ENCODE assay signal across 8 mouse cellular contexts in the genomic region with DNA sequence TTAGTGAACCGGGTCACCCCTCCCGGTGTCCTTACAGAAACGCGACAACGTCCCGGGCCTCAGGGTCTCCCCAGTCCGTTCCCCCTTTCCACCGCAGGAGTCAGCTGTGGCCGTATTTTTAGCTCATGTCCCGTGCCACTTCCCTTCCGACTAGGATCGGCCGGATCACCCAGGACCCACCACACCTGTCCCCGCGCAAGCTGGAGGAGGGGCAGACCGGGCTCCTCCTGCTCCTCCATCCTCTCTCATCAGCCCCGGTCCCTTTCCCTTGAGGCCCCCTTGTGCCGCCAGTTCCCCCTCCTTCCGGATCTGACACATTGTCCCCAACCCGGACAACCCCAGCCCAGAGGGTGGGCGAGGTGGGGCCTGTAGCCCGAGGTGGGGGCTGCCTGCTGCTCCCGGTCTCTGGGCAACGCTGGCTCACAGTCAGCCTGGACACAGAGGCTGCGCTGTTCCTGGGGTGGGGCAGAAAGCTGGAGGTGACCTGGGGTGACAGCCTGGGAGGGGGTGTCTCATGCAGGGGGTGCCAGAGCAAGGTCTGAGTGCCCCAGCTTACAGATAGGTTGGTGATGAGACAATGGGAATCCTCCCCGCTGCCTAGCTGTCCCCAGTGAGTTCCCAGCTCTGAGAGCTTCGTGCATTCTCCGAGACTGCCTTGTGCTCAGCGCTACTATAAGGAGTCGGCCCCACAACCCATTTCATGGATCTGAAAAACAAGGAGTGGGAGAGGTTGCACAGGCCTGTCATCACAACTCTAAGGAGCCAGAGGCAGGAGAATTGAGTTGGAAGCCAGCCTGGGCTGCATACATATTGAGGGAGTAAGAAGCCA. TPM values are rescaled to one million over a fixed set of nuclear protein-coding genes. Genes with fewer than 3 reads are reported as not detected.
DNase-seq lines count a peak whose midpoint lies in the region; ATAC-seq lines count a peak whose summit lies in the region.

No protein-coding gene starts in this region.

- H3K9ac ChIP-seq in lung, embryonic 16.5 days (ENCODE audit: low read length): no peak overlapping the region
- H3K9ac ChIP-seq in forebrain, embryonic 13.5 days: peak overlapping the region; percentile 52
- no peak overlapping the region; the same call in 1 of the 2 replicates for H3K9ac ChIP-seq in limb, embryonic 11.5 days (ENCODE audit: low read length)

- H3K4me1 ChIP-seq in lung, embryonic 16.5 days (replicated peaks; ENCODE audit: control insufficient read depth, insufficient read depth, low read length): peaks cover 5% of the 10 kb centered on the region; the same call in 1 of the 2 replicates
- H3K4me1 ChIP-seq in forebrain, embryonic 13.5 days: peaks cover 21% of the 10 kb centered on the region
- peaks cover 7% of the 10 kb centered on the region; the same call in 1 of the 2 replicates for H3K4me1 ChIP-seq in limb, embryonic 11.5 days (ENCODE audit: control insufficient read depth, insufficient read depth, low read length)

- peaks cover 41% of the 10 kb centered on the region for H3K27me3 ChIP-seq in lung, embryonic 16.5 days (ENCODE audit: control insufficient read depth, insufficient read depth, low read depth, low read length)
- H3K27me3 ChIP-seq in forebrain, embryonic 13.5 days: peaks cover 81% of the 10 kb centered on the region
- H3K27me3 ChIP-seq in limb, embryonic 11.5 days (ENCODE audit: control insufficient read depth, insufficient read depth, low read length): peaks cover 53% of the 10 kb centered on the region

- H3K4me3 ChIP-seq in lung, embryonic 16.5 days (ENCODE audit: low read length): peak overlapping the region; percentile 31
- peak overlapping the region; percentile 28 for H3K4me3 ChIP-seq in forebrain, embryonic 13.5 days
- peak overlapping the region; percentile 9; the same call in 1 of the 2 replicates for H3K4me3 ChIP-seq in limb, embryonic 11.5 days (ENCODE audit: low read depth, low read length)

- H3K36me3 ChIP-seq in lung, embryonic 16.5 days (ENCODE audit: control insufficient read depth, insufficient read depth, low read length): no peaks in the 10 kb centered on the region
- no peaks in the 10 kb centered on the region for H3K36me3 ChIP-seq in forebrain, embryonic 13.5 days (ENCODE audit: poor library complexity, severe bottlenecking)
- no peaks in the 10 kb centered on the region for H3K36me3 ChIP-seq in limb, embryonic 11.5 days (ENCODE audit: control insufficient read depth, insufficient read depth, low read length)

- no peak overlapping the region for H3K27ac ChIP-seq in lung, embryonic 16.5 days (ENCODE audit: low read length)
- no peak overlapping the region for H3K27ac ChIP-seq in forebrain, embryonic 13.5 days
- no peak overlapping the region for H3K27ac ChIP-seq in limb, embryonic 11.5 days (replicated peaks; ENCODE audit: low read depth, low read length)

- no peak for DNase-seq in lung, postnatal 4 days
- DNase-seq in limb, embryonic 11.5 days (ENCODE audit: low spot score): no peak
- peak; percentile 28 for DNase-seq in retina, embryonic 14.5 days (ENCODE audit: low spot score)
- DNase-seq in yolk sac, embryonic 10.5 days (ENCODE audit: low spot score): no peak
- no peak for DNase-seq in layer of hippocampus, adult 18-20 months (ENCODE audit: low spot score in 2 of 2)
- no peak for DNase-seq in kidney, adult 18-20 months

- 1% methylated on average over 30 of the region's 30 CpGs for WGBS in lung, embryonic 16.5 days
- 1% methylated on average over 30 of the region's 30 CpGs for WGBS in forebrain, embryonic 13.5 days
- WGBS in limb, embryonic 11.5 days: under 1% methylated on average over 28 of the region's 30 CpGs

- ATAC-seq in lung, embryonic 16.5 days (ENCODE audit: low read depth): no peak
- ATAC-seq in forebrain, embryonic 13.5 days: peak; percentile 39
- no peak for ATAC-seq in limb, embryonic 11.5 days (ENCODE audit: insufficient number of reproducible peaks, low FRiP score, low TSS enrichment, low read depth)

- H3K9me3 ChIP-seq in lung, embryonic 16.5 days (ENCODE audit: control insufficient read depth, low read length): no peaks in the 10 kb centered on the region
- no peaks in the 10 kb centered on the region for H3K9me3 ChIP-seq in forebrain, embryonic 13.5 days (replicated peaks)
- no peaks in the 10 kb centered on the region for H3K9me3 ChIP-seq in limb, embryonic 11.5 days (ENCODE audit: control insufficient read depth, low read length)

- peak overlapping the region; percentile 39 for H3K4me2 ChIP-seq in lung, embryonic 16.5 days (ENCODE audit: low read depth, low read length)
- H3K4me2 ChIP-seq in forebrain, embryonic 13.5 days: peak overlapping the region; percentile 56
- H3K4me2 ChIP-seq in limb, embryonic 11.5 days (ENCODE audit: low read depth, severe bottlenecking): peak overlapping the region; percentile 26

RNA-seq across cellular contexts. Expression of gene Sema6b, which starts 8.9 kb away (rescaled TPM):
- polyA plus RNA-seq in lung, embryonic 16.5 days (2015; fragmentation: Nextera tagmentation; extraction: Ambion mirVana): 1.2 and 1.7 TPM in 2 replicates
- 4.2 and 4.3 TPM in 2 replicates for polyA plus RNA-seq in forebrain, embryonic 13.5 days (2015; fragmentation: Nextera tagmentation; extraction: Ambion mirVana)
- 0.60 and 0.88 TPM in 2 replicates for polyA plus RNA-seq in limb, embryonic 11.5 days (2014; fragmentation: Nextera tagmentation; extraction: Ambion mirVana)
- 100 to 1,000 TPM; 128 to 130 TPM for total RNA-seq in layer of hippocampus, adult 18-20 months (2021)

RNA-seq across cellular contexts. Expression of gene Tnfaip8l1, which starts 13.3 kb away (rescaled TPM):
- 15.5 and 17.3 TPM in 2 replicates for polyA plus RNA-seq in lung, embryonic 16.5 days (2015; fragmentation: Nextera tagmentation; extraction: Ambion mirVana)
- polyA plus RNA-seq in forebrain, embryonic 13.5 days (2015; fragmentation: Nextera tagmentation; extraction: Ambion mirVana): 8.0 and 8.4 TPM in 2 replicates
- polyA plus RNA-seq in limb, embryonic 11.5 days (2014; fragmentation: Nextera tagmentation; extraction: Ambion mirVana): 8.2 and 9.2 TPM in 2 replicates
- total RNA-seq in layer of hippocampus, adult 18-20 months (2021): 1 to 10 TPM; 4.6 to 6.1 TPM

RNA-seq across cellular contexts. Expression of gene Lrg1, which starts 27.2 kb away (rescaled TPM):
- polyA plus RNA-seq in lung, embryonic 16.5 days (2015; fragmentation: Nextera tagmentation; extraction: Ambion mirVana): 0.59 and 1.4 TPM in 2 replicates
- polyA plus RNA-seq in forebrain, embryonic 13.5 days (2015; fragmentation: Nextera tagmentation; extraction: Ambion mirVana): not detected in 2 replicates
- 0.28 TPM in 1 of 2 replicates, not detected in the other for polyA plus RNA-seq in limb, embryonic 11.5 days (2014; fragmentation: Nextera tagmentation; extraction: Ambion mirVana)
- 1 to 10 TPM in 1 of 2 experiments, under 1 TPM in 1; 0.61 to 1.0 TPM for total RNA-seq in layer of hippocampus, adult 18-20 months (2021)

RNA-seq across cellular contexts. Expression of gene Plin5, which starts 31.6 kb away (rescaled TPM):
- polyA plus RNA-seq in lung, embryonic 16.5 days (2015; fragmentation: Nextera tagmentation; extraction: Ambion mirVana): 1.3 and 2.1 TPM in 2 replicates
- polyA plus RNA-seq in forebrain, embryonic 13.5 days (2015; fragmentation: Nextera tagmentation; extraction: Ambion mirVana): 0.27 and 0.52 TPM in 2 replicates
- 0.16 and 0.43 TPM in 2 replicates for polyA plus RNA-seq in limb, embryonic 11.5 days (2014; fragmentation: Nextera tagmentation; extraction: Ambion mirVana)
- 1 to 10 TPM in 1 of 2 experiments, under 1 TPM in 1; 0.67 to 1.1 TPM for total RNA-seq in layer of hippocampus, adult 18-20 months (2021)

RNA-seq across cellular contexts. Expression of gene Mydgf, which starts 34.7 kb away (rescaled TPM):
- 93.0 and 110 TPM in 2 replicates for polyA plus RNA-seq in lung, embryonic 16.5 days (2015; fragmentation: Nextera tagmentation; extraction: Ambion mirVana)
- polyA plus RNA-seq in forebrain, embryonic 13.5 days (2015; fragmentation: Nextera tagmentation; extraction: Ambion mirVana): 56.8 and 64.5 TPM in 2 replicates
- 65.6 and 65.9 TPM in 2 replicates for polyA plus RNA-seq in limb, embryonic 11.5 days (2014; fragmentation: Nextera tagmentation; extraction: Ambion mirVana)
- total RNA-seq in layer of hippocampus, adult 18-20 months (2021): 10 to 100 TPM; 41.7 to 44.3 TPM
